Mouse (Mus musculus): ENCODE results near the gene Ccdc65. TPM values are rescaled to one million over a fixed set of nuclear protein-coding genes. Genes with fewer than 3 reads are reported as not detected.

Ccdc65 gene
- polyA plus RNA-seq, 1 experiment from 2014 or later: not detected

- Histone ChIP-seq H3K4me2 (ENCODE audit: low read depth, low read length) (no peak overlapping the region), H3K4me1 (ENCODE audit: control insufficient read depth, low read depth, low read length) (peaks cover 25% of the 10 kb centered on the region), H3K36me3 (ENCODE audit: control insufficient read depth, insufficient read depth) (no peaks in the 10 kb centered on the region), H3K27me3 (ENCODE audit: control insufficient read depth, insufficient read depth, low read depth, low read length) (peaks cover 12% of the 10 kb centered on the region; the same call in 1 of the 2 replicates), H3K4me3 (ENCODE audit: low read depth, low read length) (no peak overlapping the region), H3K9ac (ENCODE audit: low read depth, low read length) (no peak overlapping the region), H3K27ac (ENCODE audit: low read length) (no peak overlapping the region), H3K9me3 (replicated peaks; ENCODE audit: control insufficient read depth, low read length) (no peaks in the 10 kb centered on the region)
- no peak for ATAC-seq (ENCODE audit: low read depth)
- 31% methylated on average over 7 of the region's 7 CpGs for WGBS (ENCODE audit: insufficient replicate concordance)
Observed at GRCm38 (mm10) chr15:98729791-98730545, 22.0 kb downstream of the Ccdc65 start.

GRCm38 (mm10) chr15:98730790-98731189 is 22.8 kb downstream of the Ccdc65 start:
- peaks cover 25% of the 10 kb centered on the region for H3K4me1 ChIP-seq (ENCODE audit: control insufficient read depth, low read depth, low read length)
- no peaks in the 10 kb centered on the region for H3K36me3 ChIP-seq (ENCODE audit: control insufficient read depth, insufficient read depth)
- H3K27me3 ChIP-seq (ENCODE audit: control insufficient read depth, insufficient read depth, low read depth, low read length): peaks cover 12% of the 10 kb centered on the region; the same call in 1 of the 2 replicates
- no peak overlapping the region for H3K4me3 ChIP-seq (ENCODE audit: low read depth, low read length)
- H3K4me2 ChIP-seq (ENCODE audit: low read depth, low read length): no peak overlapping the region
- no peak overlapping the region for H3K27ac ChIP-seq (ENCODE audit: low read length)
- ATAC-seq (ENCODE audit: low read depth): no peak
- no peaks in the 10 kb centered on the region for H3K9me3 ChIP-seq (replicated peaks; ENCODE audit: control insufficient read depth, low read length)
- 42% methylated on average over 6 of the region's 6 CpGs for WGBS (ENCODE audit: insufficient replicate concordance)
- H3K9ac ChIP-seq (ENCODE audit: low read depth, low read length): no peak overlapping the region

DNA sequence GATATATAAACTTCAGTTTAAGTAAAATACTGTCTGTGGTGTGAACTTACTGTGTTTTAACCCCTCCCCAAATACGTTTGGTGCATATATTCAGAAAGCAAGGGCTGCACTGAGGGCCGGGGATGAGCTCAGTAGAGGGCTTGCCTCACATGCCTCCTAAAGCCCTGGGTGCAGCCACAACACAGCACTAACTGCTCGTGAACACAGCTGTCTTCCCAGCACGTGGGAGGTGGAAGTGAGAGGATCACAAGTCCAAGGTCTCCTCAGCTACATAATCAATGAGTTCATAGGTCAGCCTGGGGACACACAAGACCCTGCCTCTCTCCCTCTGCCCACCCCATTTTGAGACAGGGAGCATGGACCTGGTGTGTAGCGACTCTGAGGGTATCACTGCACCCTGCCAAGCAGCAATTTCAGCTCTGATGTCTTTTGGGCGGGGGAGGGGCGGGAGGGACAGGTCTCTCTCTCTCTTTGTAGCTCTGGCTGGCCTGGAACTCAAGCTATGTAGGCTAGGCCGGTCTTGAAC is 24.1 kb downstream of the Ccdc65 start:
- Histone ChIP-seq H3K27me3 (ENCODE audit: control insufficient read depth, insufficient read depth, low read depth, low read length) (peaks cover 12% of the 10 kb centered on the region; the same call in 1 of the 2 replicates), H3K27ac (ENCODE audit: low read length) (no peak overlapping the region), H3K4me1 (ENCODE audit: control insufficient read depth, low read depth, low read length) (peaks cover 25% of the 10 kb centered on the region), H3K36me3 (ENCODE audit: control insufficient read depth, insufficient read depth) (no peaks in the 10 kb centered on the region), H3K9ac (ENCODE audit: low read depth, low read length) (no peak overlapping the region), H3K4me2 (ENCODE audit: low read depth, low read length) (no peak overlapping the region), H3K9me3 (replicated peaks; ENCODE audit: control insufficient read depth, low read length) (no peaks in the 10 kb centered on the region), H3K4me3 (ENCODE audit: low read depth, low read length) (no peak overlapping the region)
- 47% methylated on average over 8 of the region's 8 CpGs for WGBS (ENCODE audit: insufficient replicate concordance)
- ATAC-seq (ENCODE audit: low read depth): peak; percentile 52

DNA sequence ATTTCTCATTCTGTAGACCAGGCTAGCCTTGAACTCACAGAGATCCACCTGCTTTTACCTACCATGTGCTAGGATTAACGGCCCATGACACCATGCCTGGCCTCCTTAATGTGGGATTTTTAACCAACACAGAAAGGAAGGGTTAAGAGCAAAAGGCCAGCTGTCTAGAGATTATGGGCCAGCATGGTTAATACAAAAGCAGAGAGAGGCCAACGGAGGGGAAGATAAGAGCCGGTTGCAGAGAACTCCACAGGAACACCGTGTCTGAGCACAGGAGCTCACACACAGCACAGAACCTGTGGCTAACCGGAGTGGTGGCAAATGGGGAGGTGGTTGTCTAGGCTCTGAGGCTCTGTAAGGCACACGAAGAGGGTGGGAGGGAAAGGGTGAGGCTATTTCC is 25.4 kb downstream of the Ccdc65 start:
- Histone ChIP-seq H3K4me3 (ENCODE audit: low read depth, low read length) (no peak overlapping the region), H3K9me3 (replicated peaks; ENCODE audit: control insufficient read depth, low read length) (no peaks in the 10 kb centered on the region), H3K27me3 (ENCODE audit: control insufficient read depth, insufficient read depth, low read depth, low read length) (peaks cover 9% of the 10 kb centered on the region; the same call in 1 of the 2 replicates), H3K4me1 (ENCODE audit: control insufficient read depth, low read depth, low read length) (peaks cover 20% of the 10 kb centered on the region), H3K4me2 (ENCODE audit: low read depth, low read length) (no peak overlapping the region), H3K36me3 (ENCODE audit: control insufficient read depth, insufficient read depth) (no peaks in the 10 kb centered on the region), H3K27ac (ENCODE audit: low read length) (peak overlapping the region; percentile 60), H3K9ac (ENCODE audit: low read depth, low read length) (no peak overlapping the region)
- 18% methylated on average over 6 of the region's 6 CpGs for WGBS (ENCODE audit: insufficient replicate concordance)
- ATAC-seq (ENCODE audit: low read depth): peak; percentile 55

DNA sequence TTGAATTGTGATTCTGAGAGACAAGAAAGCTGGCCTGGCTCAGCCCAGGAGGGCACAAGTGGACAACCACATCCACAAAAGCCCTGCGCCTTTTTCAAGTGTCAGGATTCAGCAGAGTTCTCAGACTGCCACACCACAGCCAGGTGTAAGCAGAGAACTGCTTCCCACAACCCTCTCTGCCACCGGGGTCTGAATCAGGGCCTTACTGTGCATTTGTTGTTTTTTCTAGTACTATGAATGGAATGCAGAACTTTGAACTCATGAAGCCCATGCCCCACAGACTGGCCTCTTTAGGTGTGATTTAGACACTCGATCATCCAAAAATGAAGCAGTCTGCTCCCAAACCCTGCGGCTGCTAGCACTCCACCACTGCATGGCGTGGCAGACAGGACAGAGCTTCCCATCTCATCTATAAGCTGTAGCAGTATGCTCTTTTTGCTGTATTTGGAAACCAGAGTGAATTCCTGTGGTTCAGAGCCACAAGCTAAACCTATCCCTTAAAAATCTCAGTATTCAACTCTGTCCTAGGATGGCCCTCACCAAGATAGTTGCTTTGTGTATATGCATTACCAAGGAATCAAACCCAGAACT is 26.1 kb downstream of the Ccdc65 start:
- Histone ChIP-seq H3K27me3 (ENCODE audit: control insufficient read depth, insufficient read depth, low read depth, low read length) (peaks cover 3% of the 10 kb centered on the region; the same call in 1 of the 2 replicates), H3K9ac (ENCODE audit: low read depth, low read length) (no peak overlapping the region), H3K4me1 (ENCODE audit: control insufficient read depth, low read depth, low read length) (peaks cover 19% of the 10 kb centered on the region), H3K4me2 (ENCODE audit: low read depth, low read length) (no peak overlapping the region), H3K27ac (ENCODE audit: low read length) (peak overlapping the region; percentile 60), H3K4me3 (ENCODE audit: low read depth, low read length) (no peak overlapping the region), H3K36me3 (ENCODE audit: control insufficient read depth, insufficient read depth) (no peaks in the 10 kb centered on the region), H3K9me3 (replicated peaks; ENCODE audit: control insufficient read depth, low read length) (no peaks in the 10 kb centered on the region)
- WGBS (ENCODE audit: insufficient replicate concordance): 54% methylated on average over 5 of the region's 5 CpGs
- ATAC-seq (ENCODE audit: low read depth): peak; percentile 20; the same call in 1 of the 2 replicates

GRCm38 (mm10) chr15:98736521-98736920 is 28.5 kb downstream of the Ccdc65 start:
- Histone ChIP-seq H3K4me2 (ENCODE audit: low read depth, low read length) (no peak overlapping the region), H3K27me3 (ENCODE audit: control insufficient read depth, insufficient read depth, low read depth, low read length) (no peaks in the 10 kb centered on the region), H3K36me3 (ENCODE audit: control insufficient read depth, insufficient read depth) (peaks cover 6% of the 10 kb centered on the region), H3K27ac (ENCODE audit: low read length) (no peak overlapping the region), H3K9me3 (replicated peaks; ENCODE audit: control insufficient read depth, low read length) (no peaks in the 10 kb centered on the region), H3K9ac (ENCODE audit: low read depth, low read length) (no peak overlapping the region), H3K4me1 (ENCODE audit: control insufficient read depth, low read depth, low read length) (peaks cover 14% of the 10 kb centered on the region), H3K4me3 (ENCODE audit: low read depth, low read length) (no peak overlapping the region)
- WGBS (ENCODE audit: insufficient replicate concordance): 71% methylated on average over 10 of the region's 10 CpGs
- ATAC-seq (ENCODE audit: low read depth): no peak

DNA sequence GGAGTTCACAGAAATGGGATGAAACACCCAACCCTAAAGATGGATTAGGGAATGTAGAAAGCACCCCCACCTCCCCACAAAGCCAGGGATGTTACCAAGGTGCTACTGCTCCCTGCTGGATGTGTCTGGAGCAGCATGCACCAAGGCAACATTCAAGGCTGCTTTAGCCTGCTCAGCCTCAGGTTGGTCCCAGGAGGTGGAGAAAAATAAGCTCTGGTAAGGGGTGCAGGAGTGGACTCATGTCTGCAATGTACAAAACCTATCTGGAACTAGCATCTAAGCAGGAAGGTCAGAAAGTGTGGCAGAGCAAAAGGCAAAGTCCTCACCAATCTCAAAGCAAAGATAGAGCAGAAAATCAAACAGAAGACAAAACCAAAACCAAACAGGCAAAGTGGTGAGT is 29.9 kb downstream of the Ccdc65 start:
- H3K27ac ChIP-seq (ENCODE audit: low read length): peak overlapping the region; percentile 17; the same call in 1 of the 2 replicates
- peaks cover 10% of the 10 kb centered on the region for H3K4me1 ChIP-seq (ENCODE audit: control insufficient read depth, low read depth, low read length)
- H3K27me3 ChIP-seq (ENCODE audit: control insufficient read depth, insufficient read depth, low read depth, low read length): no peaks in the 10 kb centered on the region
- no peak overlapping the region for H3K4me3 ChIP-seq (ENCODE audit: low read depth, low read length)
- no peak overlapping the region for H3K9ac ChIP-seq (ENCODE audit: low read depth, low read length)
- H3K4me2 ChIP-seq (ENCODE audit: low read depth, low read length): no peak overlapping the region
- peaks cover 6% of the 10 kb centered on the region for H3K36me3 ChIP-seq (ENCODE audit: control insufficient read depth, insufficient read depth)
- ATAC-seq (ENCODE audit: low read depth): peak; percentile 51
- no peaks in the 10 kb centered on the region for H3K9me3 ChIP-seq (replicated peaks; ENCODE audit: control insufficient read depth, low read length)

DNA sequence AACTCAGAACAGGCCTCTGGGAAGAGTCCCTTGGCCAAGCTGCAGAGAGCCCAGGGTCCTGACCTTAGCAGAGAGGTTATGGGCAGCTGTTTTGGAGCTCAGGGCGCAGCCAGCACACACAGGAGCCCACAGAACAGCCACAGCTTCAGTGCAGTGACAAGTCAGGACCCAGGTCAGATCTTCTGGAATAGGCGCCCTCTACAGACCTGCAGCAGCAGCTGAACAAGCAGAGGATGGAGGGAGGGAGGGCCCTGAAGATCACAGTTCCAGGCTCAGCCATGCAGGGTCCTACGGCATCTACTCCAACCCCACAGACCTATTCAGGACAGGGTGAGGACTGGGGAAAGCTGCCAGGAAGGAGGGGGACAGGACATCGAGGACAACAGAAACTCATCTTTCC is 30.8 kb downstream of the Ccdc65 start:
- Histone ChIP-seq H3K9me3 (replicated peaks; ENCODE audit: control insufficient read depth, low read length) (no peaks in the 10 kb centered on the region), H3K9ac (ENCODE audit: low read depth, low read length) (no peak overlapping the region), H3K27ac (ENCODE audit: low read length) (peak overlapping the region; percentile 46; the same call in 1 of the 2 replicates), H3K27me3 (ENCODE audit: control insufficient read depth, insufficient read depth, low read depth, low read length) (no peaks in the 10 kb centered on the region), H3K4me1 (ENCODE audit: control insufficient read depth, low read depth, low read length) (peaks cover 1% of the 10 kb centered on the region), H3K36me3 (ENCODE audit: control insufficient read depth, insufficient read depth) (peaks cover 6% of the 10 kb centered on the region), H3K4me2 (ENCODE audit: low read depth, low read length) (no peak overlapping the region), H3K4me3 (ENCODE audit: low read depth, low read length) (no peak overlapping the region)
- 51% methylated on average over 4 of the region's 4 CpGs for WGBS (ENCODE audit: insufficient replicate concordance)
- ATAC-seq (ENCODE audit: low read depth): peak; percentile 50

GRCm38 (mm10) chr15:98740219-98740618 is 32.2 kb downstream of the Ccdc65 start:
- Histone ChIP-seq H3K27ac (ENCODE audit: low read length) (no peak overlapping the region), H3K4me1 (ENCODE audit: control insufficient read depth, low read depth, low read length) (no peaks in the 10 kb centered on the region; the same call in 1 of the 2 replicates), H3K4me2 (ENCODE audit: low read depth, low read length) (no peak overlapping the region), H3K4me3 (ENCODE audit: low read depth, low read length) (no peak overlapping the region), H3K9ac (ENCODE audit: low read depth, low read length) (no peak overlapping the region), H3K36me3 (ENCODE audit: control insufficient read depth, insufficient read depth) (peaks cover 6% of the 10 kb centered on the region), H3K9me3 (replicated peaks; ENCODE audit: control insufficient read depth, low read length) (no peaks in the 10 kb centered on the region), H3K27me3 (ENCODE audit: control insufficient read depth, insufficient read depth, low read depth, low read length) (no peaks in the 10 kb centered on the region)
- no peak for ATAC-seq (ENCODE audit: low read depth)
- WGBS (ENCODE audit: insufficient replicate concordance): 81% methylated on average over 8 of the region's 8 CpGs

All from liver, embryonic 16.5 days (tissue).